Mouse (Mus musculus) ES-CJ7 (cell line): ENCODE data around the gene Dlgap4.

Source experiments
- DNase-seq: peaks from one replicate; pipeline ENCODE4 v3.0.0; 2011; ENCODE audit warnings: low read depth, low spot score

Gene Dlgap4

GRCm38 (mm10) chr2:156658751-156659150, 45.2 kb downstream of the Dlgap4 start:
- peak; percentile 59 for DNase-seq

- no peak for DNase-seq
These were observed 46.5 kb downstream of the Dlgap4 start for GRCm38 (mm10) chr2:156659981-156660380.

- no peak for DNase-seq
These were observed 49.7 kb downstream of the Dlgap4 start for GRCm38 (mm10) chr2:156663162-156663561.

- no peak for DNase-seq
These were observed 50.9 kb downstream of the Dlgap4 start for GRCm38 (mm10) chr2:156664407-156664806.

- no peak for DNase-seq
These were observed 51.6 kb downstream of the Dlgap4 start for GRCm38 (mm10) chr2:156664993-156665518.

GRCm38 (mm10) chr2:156665620-156666196, 52.2 kb downstream of the Dlgap4 start:
- no peak for DNase-seq

GRCm38 (mm10) chr2:156666231-156666630, 52.7 kb downstream of the Dlgap4 start:
- no peak for DNase-seq

- no peak for DNase-seq
These were observed 53.8 kb downstream of the Dlgap4 start for GRCm38 (mm10) chr2:156667290-156667689.

- DNase-seq, result no peak
These were observed 55.1 kb downstream of the Dlgap4 start for GRCm38 (mm10) chr2:156668625-156669024.

- no peak for DNase-seq
These were observed 59.8 kb downstream of the Dlgap4 start for GRCm38 (mm10) chr2:156673307-156673706.

- DNase-seq, result no peak
These were observed 60.6 kb downstream of the Dlgap4 start for GRCm38 (mm10) chr2:156673881-156674669.

- DNase-seq, result peak; percentile 49
These were observed 63.4 kb downstream of the Dlgap4 start for GRCm38 (mm10) chr2:156676885-156677284.

- DNase-seq, result no peak
These were observed 64.6 kb downstream of the Dlgap4 start for GRCm38 (mm10) chr2:156678112-156678511.

- DNase-seq, result no peak
These were observed 69.5 kb downstream of the Dlgap4 start for GRCm38 (mm10) chr2:156682965-156683364.

- no peak for DNase-seq
These were observed 72.5 kb downstream of the Dlgap4 start for GRCm38 (mm10) chr2:156685999-156686398.

- DNase-seq, result no peak
These were observed 73.2 kb downstream of the Dlgap4 start for GRCm38 (mm10) chr2:156686754-156687153.

- peak; percentile 84 for DNase-seq
These were observed 75.1 kb downstream of the Dlgap4 start for GRCm38 (mm10) chr2:156688604-156689003.

GRCm38 (mm10) chr2:156690833-156691232, 77.3 kb downstream of the Dlgap4 start:
- peak; percentile 85 for DNase-seq

GRCm38 (mm10) chr2:156691746-156692145, 78.2 kb downstream of the Dlgap4 start:
- DNase-seq, result no peak

GRCm38 (mm10) chr2:156693241-156693807, 79.8 kb downstream of the Dlgap4 start:
- no peak for DNase-seq

- no peak for DNase-seq
These were observed 83.8 kb downstream of the Dlgap4 start for GRCm38 (mm10) chr2:156697261-156697660.

- DNase-seq, result no peak
These were observed 84.7 kb downstream of the Dlgap4 start for GRCm38 (mm10) chr2:156698168-156698567.

GRCm38 (mm10) chr2:156705473-156705872, 92.0 kb downstream of the Dlgap4 start:
- peak; percentile 72 for DNase-seq
